Mouse (Mus musculus) right cerebral cortex, postnatal 25 days (tissue): ENCODE measurements at regions not wholly inside any gene's neighbourhood (a gene's known extent, or its start where the extent isn't known, plus 50 kb on each side); places are given as distances from the start of the nearest gene placed in this dataset.
"Not testable (repeated sequence)": the region's sequence is repeated elsewhere in the genome, so short reads cannot be mapped to it uniquely, and the experiment has no call there.

ENCODE experiments used
- DNase-seq: peaks from one replicate; pipeline ENCODE4 v3.0.0; 2022

- not testable (repeated sequence) for DNase-seq
These were observed 74.2 kb upstream of the Cdh13 start for GRCm38 (mm10) chr8:118209301-118209700.

- DNase-seq, result no peak
These were observed 92.7 kb upstream of the Cdh13 start for GRCm38 (mm10) chr8:118190866-118191265.

- DNase-seq, result no peak
These were observed 94.3 kb upstream of the Cdh13 start for GRCm38 (mm10) chr8:118189226-118189625.

- no peak for DNase-seq
These were observed 114.5 kb upstream of the Cdh13 start for GRCm38 (mm10) chr8:118169001-118169413.

- peak; percentile 27 for DNase-seq
These were observed 121.4 kb upstream of the Cdh13 start for GRCm38 (mm10) chr8:118162171-118162570.

GRCm38 (mm10) chr8:118147359-118148205, 136.0 kb upstream of the Cdh13 start:
- no peak for DNase-seq

- DNase-seq, result no peak
These were observed 139.0 kb upstream of the Cdh13 start for GRCm38 (mm10) chr8:118144546-118144945.

- no peak for DNase-seq
These were observed 141.2 kb upstream of the Cdh13 start for GRCm38 (mm10) chr8:118142311-118142710.

GRCm38 (mm10) chr8:118139928-118140327, 143.6 kb upstream of the Cdh13 start:
- no peak for DNase-seq

- DNase-seq, result no peak
These were observed 145.7 kb upstream of the Cdh13 start for GRCm38 (mm10) chr8:118137846-118138245.

GRCm38 (mm10) chr8:118124993-118125392, 158.5 kb upstream of the Cdh13 start:
- no peak for DNase-seq

- no peak for DNase-seq
These were observed 169.3 kb upstream of the Cdh13 start for GRCm38 (mm10) chr8:118114253-118114652.

- DNase-seq, result no peak
These were observed 179.0 kb upstream of the Cdh13 start for GRCm38 (mm10) chr8:118104464-118105050.

GRCm38 (mm10) chr8:118101346-118101745, 182.2 kb upstream of the Cdh13 start:
- DNase-seq, result no peak

- no peak for DNase-seq
These were observed 220.8 kb upstream of the Cdh13 start for GRCm38 (mm10) chr8:118062736-118063135.

- no peak for DNase-seq
These were observed 226.8 kb upstream of the Cdh13 start for GRCm38 (mm10) chr8:118056781-118057180.

- DNase-seq, result no peak
These were observed 228.0 kb upstream of the Cdh13 start for GRCm38 (mm10) chr8:118055536-118055935.

GRCm38 (mm10) chr8:118050386-118050785, 233.1 kb upstream of the Cdh13 start:
- no peak for DNase-seq

- no peak for DNase-seq
These were observed 240.6 kb upstream of the Mphosph6 start for GRCm38 (mm10) chr8:118042253-118042860.

GRCm38 (mm10) chr8:118041253-118041652, 239.5 kb upstream of the Mphosph6 start:
- no peak for DNase-seq

- DNase-seq, result no peak
These were observed 236.1 kb upstream of the Mphosph6 start for GRCm38 (mm10) chr8:118037801-118038200.

- DNase-seq, result no peak
These were observed 232.3 kb upstream of the Mphosph6 start for GRCm38 (mm10) chr8:118034051-118034450.

GRCm38 (mm10) chr8:118031406-118031805, 229.7 kb upstream of the Mphosph6 start:
- DNase-seq, result peak; percentile 3
